Mouse (Mus musculus) stomach, adult 2 months (tissue): ENCODE results near the gene Lcn10. TPM values are rescaled to one million over a fixed set of nuclear protein-coding genes. Genes with fewer than 3 reads are reported as not detected.

Source experiments
- polyA plus RNA-seq: library from polyadenylated mRNA; depleted of rRNA; stranded (reverse); fragments of >200 nt; gene quantifications from 2 replicates; pipeline ENCODE4 v1.2.3, GENCODE M21; 2012; rRNA removed

Gene Lcn10
- 0.40 TPM in 1 of 2 replicates, not detected in the other for polyA plus RNA-seq

DNA sequence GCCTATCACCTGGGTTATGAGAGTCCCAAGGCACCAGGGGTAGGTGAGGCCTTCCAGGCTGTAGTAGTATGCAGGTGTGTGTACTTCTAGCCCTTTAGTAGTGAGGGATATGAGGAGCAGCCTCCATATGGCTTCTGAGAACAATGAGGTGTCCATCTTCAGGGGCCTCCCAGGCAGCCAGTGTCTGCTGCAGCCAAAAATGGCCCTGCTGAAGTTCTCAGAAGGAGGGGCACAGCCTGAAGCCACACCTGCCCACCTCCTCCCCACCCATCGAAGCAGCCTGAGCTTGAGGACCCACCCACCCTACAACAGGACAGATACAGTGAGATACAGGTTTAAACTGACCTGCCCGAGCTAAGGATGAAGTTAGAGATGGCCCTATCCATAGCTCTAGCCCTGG is at the start of gene Lcn10:
Gene Lcn10, plus strand, starts transcription at position 301 of the 400 bp plus-strand sequence.

DNA sequence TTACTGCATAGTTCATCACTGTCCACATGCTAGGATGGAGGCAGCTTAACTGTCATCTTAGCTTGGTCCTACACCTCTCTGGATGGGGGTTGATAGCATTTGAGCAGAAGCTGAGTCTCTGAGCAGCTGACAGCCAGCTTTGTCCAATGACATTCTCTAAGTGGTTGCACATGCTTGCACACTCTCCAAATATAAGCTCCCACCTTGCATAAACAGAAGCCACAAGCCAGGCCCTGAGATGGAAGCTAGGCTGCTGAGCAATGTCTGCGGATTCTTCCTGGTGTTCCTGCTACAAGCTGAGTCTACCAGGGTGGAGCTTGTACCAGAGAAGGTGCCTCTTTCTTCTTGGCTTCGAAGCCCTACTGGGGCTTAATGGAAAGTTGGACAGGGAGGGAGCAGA is 29.6 kb upstream of the Lcn10 start, which contains the start of gene Lcn8:
Gene Lcn8, plus strand, starts transcription at position 219 of the 400 bp plus-strand sequence.

DNA sequence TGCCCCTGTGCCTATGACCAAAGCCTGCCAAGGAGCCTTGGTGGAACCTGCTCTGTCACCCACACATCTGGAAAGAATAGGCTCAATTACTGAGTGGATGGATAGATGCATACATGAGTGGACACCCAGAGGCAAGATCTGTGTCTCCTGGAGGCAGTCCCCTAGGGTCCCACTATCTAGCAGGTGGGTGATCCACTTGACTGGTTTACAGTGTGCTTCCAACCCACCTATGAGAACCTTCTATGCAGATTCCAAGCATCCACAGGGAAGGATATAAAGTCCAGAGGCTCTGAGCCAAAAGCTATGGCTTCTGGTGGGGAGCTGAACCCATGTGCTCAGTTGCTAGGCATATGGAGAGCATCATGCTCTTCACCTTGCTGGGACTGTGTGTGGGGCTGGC is 24.9 kb upstream of the Lcn10 start, which contains the start of gene Lcn5:
Gene Lcn5, plus strand, starts transcription at position 301 of the 400 bp plus-strand sequence.

DNA sequence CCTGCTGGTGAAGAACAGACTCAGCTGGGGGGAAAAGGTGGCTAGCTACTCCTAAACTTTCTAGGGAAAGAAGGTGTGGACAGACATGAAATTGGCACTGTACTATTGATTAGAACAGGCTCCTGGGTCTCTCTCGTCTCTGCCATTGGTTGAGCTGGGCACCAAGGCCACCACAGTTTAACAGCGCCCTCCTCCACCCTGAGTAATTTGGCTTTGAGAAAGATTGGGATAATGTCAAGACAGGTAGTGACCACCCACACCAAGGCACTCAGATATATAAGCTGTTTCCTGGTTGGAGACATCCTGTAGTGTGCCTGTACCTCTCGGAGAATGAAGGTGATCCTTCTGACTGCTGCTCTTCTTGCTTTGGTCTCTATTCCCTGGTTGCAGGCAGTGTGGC is 6.0 kb upstream of the Lcn10 start, which contains the start of gene Lcn6:
Gene Lcn6, plus strand, starts transcription at position 301 of the 400 bp plus-strand sequence.

DNA sequence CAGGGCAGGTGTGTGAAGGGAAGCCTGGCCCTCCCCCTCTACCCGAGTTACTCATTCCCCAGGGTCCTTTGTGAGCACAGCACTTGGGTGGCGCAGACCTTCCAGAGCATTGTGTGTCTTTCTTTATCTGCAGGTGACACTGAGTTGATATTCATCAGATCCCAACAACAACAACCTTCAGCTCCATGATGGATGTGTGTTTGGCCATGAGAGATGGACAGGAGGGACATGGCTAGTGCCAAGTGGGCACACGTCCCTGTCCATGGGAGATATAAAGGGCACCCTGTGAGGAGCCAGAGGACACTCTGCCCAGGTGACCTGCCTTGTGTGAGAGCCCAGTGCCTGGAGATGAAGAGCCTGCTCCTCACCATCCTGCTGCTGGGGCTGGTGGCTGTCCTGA is 17.2 kb downstream of the Lcn10 start, which contains the start of gene Obp2a:
Gene Obp2a, plus strand, starts transcription at position 301 of the 400 bp plus-strand sequence.

DNA sequence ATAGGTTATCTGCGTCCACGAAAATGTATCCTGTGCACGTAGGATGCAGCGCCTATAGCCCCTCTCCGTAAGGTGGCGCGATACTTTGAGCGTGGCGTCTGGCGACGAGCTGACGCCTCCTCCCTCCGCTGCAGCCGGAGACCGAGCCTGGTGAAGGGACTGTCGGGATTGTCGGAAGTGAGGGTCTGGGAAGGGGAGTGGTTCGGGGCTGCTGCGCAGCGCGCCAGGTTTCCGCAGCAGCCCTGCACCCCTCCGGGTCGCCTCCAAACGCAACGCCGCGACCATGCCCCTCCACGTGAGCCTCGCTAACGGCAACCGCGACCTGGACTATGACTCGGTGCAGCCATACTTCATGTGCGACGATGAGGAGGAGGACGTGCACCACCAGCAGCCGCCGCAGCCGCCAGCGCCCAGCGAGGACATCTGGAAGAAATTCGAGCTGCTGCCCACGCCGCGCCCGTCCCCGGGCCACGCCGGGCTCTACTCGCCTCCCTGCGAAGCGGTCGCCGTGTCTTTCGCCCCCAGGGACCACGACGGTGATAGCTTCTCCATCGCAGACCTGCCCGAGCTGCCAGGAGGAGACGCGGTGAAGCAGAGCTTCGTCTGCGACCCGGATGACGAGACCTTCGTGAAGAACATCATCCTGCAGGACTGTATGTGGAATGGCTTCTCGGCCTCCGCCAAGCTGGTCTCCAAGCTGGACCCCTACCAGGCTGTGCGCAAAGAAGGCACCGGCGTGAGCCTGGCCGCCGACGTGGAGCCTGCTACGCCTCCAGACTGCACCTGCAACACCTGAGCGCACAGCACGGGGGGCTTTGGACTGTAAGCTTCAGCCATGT is 24.3 kb downstream of the Lcn10 start, which contains the start of gene Bmyc:
Gene Bmyc, plus strand, starts transcription at position 97 of the 839 bp plus-strand sequence.

Other genes starting within 250 kb of the Lcn10 start
- gene Clic3, start 225.9 kb upstream of the Lcn10 start, polyA plus RNA-seq = 208 and 316 TPM in 2 replicates
- 60.7 and 89.3 TPM in 2 replicates for gene Paxx, start 221.6 kb upstream of the Lcn10 start, polyA plus RNA-seq
- gene Ptgds, start 212.7 kb upstream of the Lcn10 start, polyA plus RNA-seq = 2.0 and 3.4 TPM in 2 replicates
- 0.26 TPM in 1 of 2 replicates, not detected in the other for gene Lcn12, start 188.8 kb upstream of the Lcn10 start, polyA plus RNA-seq
- 31.7 and 32.1 TPM in 2 replicates for gene Fbxw5, start 182.0 kb upstream of the Lcn10 start, polyA plus RNA-seq
- gene C8g, start 181.0 kb upstream of the Lcn10 start, polyA plus RNA-seq = 0.94 and 1.9 TPM in 2 replicates
- 5.6 and 6.2 TPM in 2 replicates for gene Traf2, start 135.8 kb upstream of the Lcn10 start, polyA plus RNA-seq
- 53.7 and 66.4 TPM in 2 replicates for gene Edf1, start 124.9 kb upstream of the Lcn10 start, polyA plus RNA-seq
- gene Mamdc4, start 107.9 kb upstream of the Lcn10 start, polyA plus RNA-seq = 0.94 and 1.5 TPM in 2 replicates
- gene Phpt1, start 107.5 kb upstream of the Lcn10 start, polyA plus RNA-seq = 15.1 and 16.4 TPM in 2 replicates
- 3.4 and 4.3 TPM in 2 replicates for gene Ajm1, start 101.0 kb upstream of the Lcn10 start, polyA plus RNA-seq
- 34.2 and 35.2 TPM in 2 replicates for gene Rabl6, start 74.2 kb upstream of the Lcn10 start, polyA plus RNA-seq
- not detected in 2 replicates for gene Ccdc183, start 65.0 kb upstream of the Lcn10 start, polyA plus RNA-seq
- gene Tmem141, start 60.7 kb upstream of the Lcn10 start, polyA plus RNA-seq = 11.7 and 12.7 TPM in 2 replicates
- 2.1 and 3.0 TPM in 2 replicates for gene Fcna, start 54.7 kb upstream of the Lcn10 start, polyA plus RNA-seq
- 2.0 TPM in 1 of 2 replicates, not detected in the other for gene Lcn8, start 29.6 kb upstream of the Lcn10 start, polyA plus RNA-seq
- 2.0 TPM in 1 of 2 replicates, not detected in the other for gene Lcn5, start 24.8 kb upstream of the Lcn10 start, polyA plus RNA-seq
- gene Lcn6, start 5.9 kb upstream of the Lcn10 start, polyA plus RNA-seq = 0.17 TPM in 1 of 2 replicates, not detected in the other
- 0.59 and 2.0 TPM in 2 replicates for gene Obp2a, start 17.3 kb downstream of the Lcn10 start, polyA plus RNA-seq
- gene Bmyc, start 24.0 kb downstream of the Lcn10 start, polyA plus RNA-seq = 31.9 and 46.7 TPM in 2 replicates
- gene Obp2b, start 54.3 kb downstream of the Lcn10 start, polyA plus RNA-seq = not detected in 2 replicates
- gene Lcn3, start 82.8 kb downstream of the Lcn10 start, polyA plus RNA-seq = not detected in 2 replicates
- not detected in 2 replicates for gene Lcn11, start 94.3 kb downstream of the Lcn10 start, polyA plus RNA-seq
- gene Gm13539, start 99.5 kb downstream of the Lcn10 start, polyA plus RNA-seq = not detected in 2 replicates
- not detected in 2 replicates for gene Glt6d1, start 133.1 kb downstream of the Lcn10 start, polyA plus RNA-seq
- 0.91 TPM in 1 of 2 replicates, not detected in the other for gene Lcn9, start 140.4 kb downstream of the Lcn10 start, polyA plus RNA-seq
- gene Sohlh1, start 164.5 kb downstream of the Lcn10 start, polyA plus RNA-seq = not detected in 2 replicates
- gene Kcnt1, start 181.0 kb downstream of the Lcn10 start, polyA plus RNA-seq = 0.45 and 0.58 TPM in 2 replicates